Mouse (Mus musculus): ENCODE measurements around the gene Psme2b. TPM values are rescaled to one million over a fixed set of nuclear protein-coding genes. Genes with fewer than 3 reads are reported as not detected.
"Not testable (repeated sequence)": the region's sequence is repeated elsewhere in the genome, so short reads cannot be mapped to it uniquely, and the experiment has no call there.

The Psme2b gene
- polyA plus RNA-seq, 1 experiment from 2014 or later, result 2.3 TPM

DNA sequence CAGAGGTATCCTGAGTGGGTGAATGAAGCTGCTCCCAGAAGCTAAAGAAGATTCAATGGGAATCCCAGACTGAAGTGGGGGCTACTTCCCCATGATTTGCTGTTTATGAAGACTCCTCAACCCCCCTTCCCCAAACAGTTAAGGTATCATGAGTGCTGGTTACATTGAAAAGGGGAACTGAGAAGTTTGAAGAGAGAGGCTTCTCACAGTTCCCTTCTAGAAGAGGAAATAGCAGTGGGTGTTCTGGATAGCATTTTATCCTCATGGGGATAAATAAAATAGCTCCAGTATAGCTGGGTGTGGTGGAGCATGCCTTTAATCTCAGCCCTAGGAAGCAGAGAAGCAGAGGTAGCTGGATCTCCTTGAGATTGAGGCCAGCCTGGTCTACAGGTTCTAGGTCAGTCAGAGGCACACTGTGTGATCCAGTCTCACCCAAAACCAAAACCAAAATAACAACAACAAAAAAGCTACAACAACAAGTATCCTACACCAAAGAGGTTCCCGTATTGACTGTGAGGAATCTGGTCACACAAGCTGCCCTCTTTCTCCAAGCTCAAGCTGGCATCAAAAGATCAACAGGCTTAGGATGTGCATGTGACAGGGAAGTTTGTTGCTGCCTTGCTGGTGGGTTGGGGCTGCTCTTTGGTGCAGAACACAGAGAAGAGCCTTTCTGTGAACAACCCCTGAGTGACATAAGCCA lies 32.4 kb upstream of the Psme2b start, which contains the start of gene Olfr56:
Gene Olfr56, plus strand, starts transcription at position 650 of the 700 bp plus-strand sequence.
- not testable (repeated sequence) for H3K9ac ChIP-seq (ENCODE audit: low read depth, low read length); H3K27ac ChIP-seq (ENCODE audit: low read depth, low read length); H3K9me3 ChIP-seq (ENCODE audit: control insufficient read depth, low read length); H3K4me1 ChIP-seq (replicated peaks; ENCODE audit: control insufficient read depth, insufficient read depth, low read length); H3K4me2 ChIP-seq (replicated peaks; ENCODE audit: low read depth, low read length); H3K4me3 ChIP-seq (ENCODE audit: low read depth, low read length); H3K36me3 ChIP-seq (ENCODE audit: control insufficient read depth, insufficient read depth, low read length); H3K27me3 ChIP-seq (ENCODE audit: control insufficient read depth, insufficient read depth, low read length); DNase-seq (ENCODE audit: low spot score); ATAC-seq (ENCODE audit: low FRiP score)
- WGBS, result no CpG with 5 or more reads among the region's 1 CpGs

DNA sequence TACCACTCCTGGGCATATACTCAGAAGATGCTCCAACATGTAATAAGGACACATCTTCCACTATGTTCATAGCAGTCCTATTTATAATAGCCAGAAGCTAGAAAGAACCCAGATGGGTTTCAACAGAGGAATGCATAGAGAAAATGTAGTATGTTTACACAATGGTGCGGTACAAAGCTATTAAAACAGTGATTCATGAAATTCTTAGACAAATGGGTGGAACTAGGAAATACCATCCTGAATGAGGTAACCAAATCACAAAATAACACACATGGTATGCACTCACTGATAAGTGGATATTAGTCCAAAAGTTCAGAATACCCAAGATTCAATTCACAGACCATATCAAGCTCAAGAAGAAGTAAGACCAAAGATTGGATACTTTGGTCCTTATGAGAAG lies 28.7 kb upstream of the Psme2b start:
- H3K4me2 ChIP-seq (replicated peaks; ENCODE audit: low read depth, low read length), result not testable (repeated sequence)
- no CpG with 5 or more reads among the region's 1 CpGs for WGBS

DNA sequence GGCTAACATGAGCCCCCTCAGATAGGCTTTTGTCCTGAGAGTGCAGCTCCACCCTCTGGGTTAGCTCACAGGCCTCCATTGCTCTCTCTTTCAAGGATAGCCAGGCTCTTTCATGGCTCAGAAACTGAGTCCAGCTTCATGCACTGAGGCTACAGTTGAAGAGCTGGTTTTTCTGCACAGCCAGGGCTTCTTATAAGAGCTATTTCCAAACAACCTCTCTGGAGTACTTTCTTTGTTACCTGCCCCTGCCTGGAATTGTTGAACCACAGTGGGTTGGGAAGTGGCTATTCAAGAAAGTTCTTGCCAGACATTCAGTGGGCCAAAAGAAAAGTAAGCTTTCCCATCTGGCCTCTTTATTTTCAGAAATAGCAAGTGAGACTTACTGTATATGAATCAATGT lies 6.7 kb downstream of the Psme2b start:
- not testable (repeated sequence) for H3K4me1 ChIP-seq (replicated peaks; ENCODE audit: control insufficient read depth, insufficient read depth, low read length); H3K4me2 ChIP-seq (replicated peaks; ENCODE audit: low read depth, low read length); DNase-seq (ENCODE audit: low spot score); H3K9me3 ChIP-seq (ENCODE audit: control insufficient read depth, low read length); H3K36me3 ChIP-seq (ENCODE audit: control insufficient read depth, insufficient read depth, low read length); H3K4me3 ChIP-seq (ENCODE audit: low read depth, low read length); ATAC-seq (ENCODE audit: low FRiP score); H3K27ac ChIP-seq (ENCODE audit: low read depth, low read length); H3K27me3 ChIP-seq (ENCODE audit: control insufficient read depth, insufficient read depth, low read length); H3K9ac ChIP-seq (ENCODE audit: low read depth, low read length)

More for the DNA sequence above, 28.7 kb upstream of the Psme2b start:
- H3K4me3 ChIP-seq (ENCODE audit: low read depth, low read length); ATAC-seq (ENCODE audit: low FRiP score); H3K9ac ChIP-seq (ENCODE audit: low read depth, low read length); H3K36me3 ChIP-seq (ENCODE audit: control insufficient read depth, insufficient read depth, low read length); H3K27ac ChIP-seq (ENCODE audit: low read depth, low read length); DNase-seq (ENCODE audit: low spot score); H3K4me1 ChIP-seq (replicated peaks; ENCODE audit: control insufficient read depth, insufficient read depth, low read length); H3K27me3 ChIP-seq (ENCODE audit: control insufficient read depth, insufficient read depth, low read length); H3K9me3 ChIP-seq (ENCODE audit: control insufficient read depth, low read length): not testable (repeated sequence)

DNA sequence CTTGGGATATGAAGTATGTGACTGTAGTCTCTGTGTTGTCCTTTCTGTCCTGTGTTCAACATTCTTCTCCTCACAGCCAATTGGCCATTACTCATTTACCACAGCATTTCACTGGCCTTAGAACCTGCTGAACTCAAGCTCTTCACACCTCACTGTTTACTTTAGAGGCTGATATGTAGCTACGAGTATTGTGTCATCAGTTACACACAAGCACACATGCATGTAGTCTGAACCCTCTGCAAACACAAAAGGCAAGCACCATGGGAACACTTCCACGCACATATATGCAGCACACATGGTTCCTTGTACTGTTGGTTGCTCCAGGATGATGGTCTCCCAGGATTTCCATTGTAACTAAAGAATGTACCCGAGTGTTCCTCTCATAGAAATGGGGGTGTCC lies 10.7 kb downstream of the Psme2b start:
- H3K9me3 ChIP-seq (ENCODE audit: control insufficient read depth, low read length); H3K27me3 ChIP-seq (ENCODE audit: control insufficient read depth, insufficient read depth, low read length); H3K27ac ChIP-seq (ENCODE audit: low read depth, low read length); H3K9ac ChIP-seq (ENCODE audit: low read depth, low read length); DNase-seq (ENCODE audit: low spot score); H3K36me3 ChIP-seq (ENCODE audit: control insufficient read depth, insufficient read depth, low read length); H3K4me3 ChIP-seq (ENCODE audit: low read depth, low read length); H3K4me2 ChIP-seq (replicated peaks; ENCODE audit: low read depth, low read length); ATAC-seq (ENCODE audit: low FRiP score); H3K4me1 ChIP-seq (replicated peaks; ENCODE audit: control insufficient read depth, insufficient read depth, low read length): not testable (repeated sequence)
- WGBS, result no CpG with 5 or more reads among the region's 3 CpGs

DNA sequence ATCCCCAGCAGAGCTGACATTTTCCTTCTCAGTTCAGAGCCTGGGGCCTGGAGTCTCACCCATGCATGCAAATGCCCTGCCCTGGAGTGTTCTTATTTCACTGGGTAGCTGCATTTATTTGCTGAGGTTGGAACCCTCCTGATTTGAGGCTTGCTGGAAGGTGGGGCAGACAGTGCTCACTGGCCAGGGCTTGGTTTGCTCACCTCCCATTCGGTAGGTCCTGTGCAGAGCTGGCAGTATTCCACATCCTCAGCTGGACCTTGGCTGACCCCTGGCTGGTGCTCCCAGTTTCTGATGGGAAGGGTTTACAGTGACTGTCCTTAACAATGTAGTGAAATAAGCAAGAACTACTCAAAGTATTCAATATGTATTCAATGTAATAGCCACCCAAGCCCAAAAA lies 12.1 kb downstream of the Psme2b start:
- DNase-seq (ENCODE audit: low spot score); H3K4me3 ChIP-seq (ENCODE audit: low read depth, low read length); H3K4me1 ChIP-seq (replicated peaks; ENCODE audit: control insufficient read depth, insufficient read depth, low read length); H3K36me3 ChIP-seq (ENCODE audit: control insufficient read depth, insufficient read depth, low read length); H3K9ac ChIP-seq (ENCODE audit: low read depth, low read length); H3K27me3 ChIP-seq (ENCODE audit: control insufficient read depth, insufficient read depth, low read length); ATAC-seq (ENCODE audit: low FRiP score); H3K27ac ChIP-seq (ENCODE audit: low read depth, low read length); H3K9me3 ChIP-seq (ENCODE audit: control insufficient read depth, low read length); H3K4me2 ChIP-seq (replicated peaks; ENCODE audit: low read depth, low read length): not testable (repeated sequence)
- WGBS, result 100% methylated on average over 1 of the region's 1 CpGs

DNA sequence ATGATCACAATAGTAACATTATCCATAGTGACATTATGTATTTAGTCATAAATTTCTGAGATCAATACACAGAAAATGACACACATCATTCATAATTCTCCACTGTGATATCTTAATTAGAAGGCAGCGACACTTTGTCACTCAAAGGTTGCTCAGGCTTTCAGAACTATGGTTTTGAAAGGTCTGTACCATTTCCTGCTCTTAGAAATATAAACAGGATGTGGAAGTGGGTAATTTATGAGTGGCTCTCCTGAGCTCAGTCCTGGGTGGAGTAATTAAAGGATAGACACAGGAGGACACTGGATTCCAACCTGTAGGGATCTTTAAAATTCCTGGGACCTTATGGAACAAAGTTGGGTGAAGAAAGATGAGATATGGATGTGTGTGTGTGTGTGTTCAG lies 12.6 kb downstream of the Psme2b start:
- not testable (repeated sequence) for H3K36me3 ChIP-seq (ENCODE audit: control insufficient read depth, insufficient read depth, low read length); H3K9ac ChIP-seq (ENCODE audit: low read depth, low read length); H3K27ac ChIP-seq (ENCODE audit: low read depth, low read length); ATAC-seq (ENCODE audit: low FRiP score); H3K4me3 ChIP-seq (ENCODE audit: low read depth, low read length); H3K9me3 ChIP-seq (ENCODE audit: control insufficient read depth, low read length); DNase-seq (ENCODE audit: low spot score); H3K4me2 ChIP-seq (replicated peaks; ENCODE audit: low read depth, low read length); H3K4me1 ChIP-seq (replicated peaks; ENCODE audit: control insufficient read depth, insufficient read depth, low read length); H3K27me3 ChIP-seq (ENCODE audit: control insufficient read depth, insufficient read depth, low read length)
- WGBS, result 94% methylated on average over 1 of the region's 1 CpGs

DNA sequence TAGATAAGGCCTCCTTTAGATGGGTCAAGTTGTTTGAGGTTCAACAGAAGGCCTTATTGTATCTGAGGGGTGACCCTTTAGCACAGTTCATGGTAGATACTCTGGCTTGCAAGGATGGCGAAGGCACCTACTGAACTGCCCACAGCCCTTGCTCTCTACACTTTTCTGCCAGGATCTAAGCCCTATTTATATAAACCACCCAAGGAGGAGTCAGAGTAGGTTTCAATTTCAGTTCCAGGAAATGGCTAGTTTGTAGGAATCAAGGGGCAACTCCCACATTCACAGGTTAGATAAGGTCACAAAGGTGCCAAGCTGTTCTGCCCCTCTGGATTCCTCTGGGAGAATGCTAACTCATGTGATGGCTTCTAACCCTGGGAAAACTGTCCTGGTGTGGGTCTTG lies 17.9 kb downstream of the Psme2b start:
- ATAC-seq (ENCODE audit: low FRiP score); H3K4me3 ChIP-seq (ENCODE audit: low read depth, low read length); H3K9me3 ChIP-seq (ENCODE audit: control insufficient read depth, low read length); H3K36me3 ChIP-seq (ENCODE audit: control insufficient read depth, insufficient read depth, low read length); H3K27me3 ChIP-seq (ENCODE audit: control insufficient read depth, insufficient read depth, low read length); H3K4me2 ChIP-seq (replicated peaks; ENCODE audit: low read depth, low read length); DNase-seq (ENCODE audit: low spot score); H3K9ac ChIP-seq (ENCODE audit: low read depth, low read length); H3K4me1 ChIP-seq (replicated peaks; ENCODE audit: control insufficient read depth, insufficient read depth, low read length); H3K27ac ChIP-seq (ENCODE audit: low read depth, low read length): not testable (repeated sequence)
- WGBS, result 96% methylated on average over 1 of the region's 1 CpGs

DNA sequence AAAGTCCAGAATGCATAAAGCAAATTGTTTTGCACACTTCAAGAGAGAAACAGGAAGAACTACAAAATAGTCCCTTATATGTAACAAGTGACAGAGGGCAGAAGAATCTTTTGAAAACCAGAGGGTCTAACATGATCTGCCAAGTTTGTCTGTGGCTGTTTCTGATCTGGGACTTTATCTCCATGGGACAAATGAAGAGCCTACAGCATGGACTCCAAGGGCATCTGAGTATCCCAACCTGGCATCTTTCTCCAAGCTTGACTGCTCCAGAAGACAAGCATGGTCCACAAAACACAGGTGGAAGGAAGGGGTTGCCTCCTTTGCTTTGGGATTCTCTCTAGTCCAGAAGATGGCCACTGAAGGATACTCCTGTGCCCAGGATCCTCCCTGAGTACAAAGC lies 19.6 kb downstream of the Psme2b start:
- H3K27ac ChIP-seq (ENCODE audit: low read depth, low read length); H3K27me3 ChIP-seq (ENCODE audit: control insufficient read depth, insufficient read depth, low read length); ATAC-seq (ENCODE audit: low FRiP score); H3K4me2 ChIP-seq (replicated peaks; ENCODE audit: low read depth, low read length); H3K4me3 ChIP-seq (ENCODE audit: low read depth, low read length); DNase-seq (ENCODE audit: low spot score); H3K9me3 ChIP-seq (ENCODE audit: control insufficient read depth, low read length); H3K9ac ChIP-seq (ENCODE audit: low read depth, low read length); H3K36me3 ChIP-seq (ENCODE audit: control insufficient read depth, insufficient read depth, low read length); H3K4me1 ChIP-seq (replicated peaks; ENCODE audit: control insufficient read depth, insufficient read depth, low read length): not testable (repeated sequence)

DNA sequence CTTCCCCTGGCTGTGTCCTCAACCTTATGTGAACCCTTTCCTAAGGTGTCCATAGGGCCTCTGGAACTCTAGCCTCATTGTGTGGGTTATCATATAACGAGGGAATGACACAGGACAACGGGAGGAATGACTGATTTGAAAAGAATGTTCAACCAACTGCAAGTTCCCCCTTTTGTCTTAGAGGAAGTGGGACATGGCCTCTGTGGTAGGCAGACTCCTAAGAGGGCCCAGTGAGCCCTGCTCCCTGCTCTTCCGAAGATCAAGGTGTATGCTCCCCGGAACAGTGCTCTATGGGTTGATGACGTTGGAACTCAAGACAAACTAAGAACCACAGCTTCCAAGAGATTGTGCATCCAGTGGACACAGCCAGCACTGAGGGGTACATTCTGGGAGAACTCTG lies 22.2 kb downstream of the Psme2b start:
- H3K4me3 ChIP-seq (ENCODE audit: low read depth, low read length); DNase-seq (ENCODE audit: low spot score): not testable (repeated sequence)

More for the DNA sequence above, 22.2 kb downstream of the Psme2b start:
- H3K4me1 ChIP-seq (replicated peaks; ENCODE audit: control insufficient read depth, insufficient read depth, low read length); H3K27me3 ChIP-seq (ENCODE audit: control insufficient read depth, insufficient read depth, low read length); H3K9me3 ChIP-seq (ENCODE audit: control insufficient read depth, low read length); H3K27ac ChIP-seq (ENCODE audit: low read depth, low read length); H3K36me3 ChIP-seq (ENCODE audit: control insufficient read depth, insufficient read depth, low read length); H3K4me2 ChIP-seq (replicated peaks; ENCODE audit: low read depth, low read length); ATAC-seq (ENCODE audit: low FRiP score); H3K9ac ChIP-seq (ENCODE audit: low read depth, low read length): not testable (repeated sequence)
- 75% methylated on average over 5 of the region's 5 CpGs for WGBS

Data from hindbrain, embryonic 11.5 days (tissue).